Mouse (Mus musculus) forebrain, embryonic 12.5 days (tissue): Measurements from ENCODE around the gene Rab4a. TPM values are rescaled to one million over a fixed set of nuclear protein-coding genes. Genes with fewer than 3 reads are reported as not detected.

Experiments used
- ATAC-seq: fragments of 200-750 bp; cut with Nextera tagmentation; 2 replicates; pipeline ENCODE4 v1.8.0; 2017; ENCODE audit warnings: moderate TSS enrichment; ENCODE audit not compliant: low FRiP score
- H3K27ac ChIP-seq: fragments of 300-500 bp; sonication (generic); 2 replicates; pipeline ENCODE4 v1.5.1; 2016; ENCODE audit warnings: mild to moderate bottlenecking
- H3K27me3 ChIP-seq: fragments of 300-500 bp; sonication (generic); 2 replicates; pipeline ENCODE4 v1.6.1; 2016; ENCODE audit warnings: mild to moderate bottlenecking
- H3K36me3 ChIP-seq: fragments of 300-500 bp; sonication (generic); replicated peaks from 2 replicates; pipeline ENCODE4 v1.6.1; 2016; ENCODE audit warnings: mild to moderate bottlenecking
- H3K4me1 ChIP-seq: fragments of 300-500 bp; sonication (generic); 2 replicates; pipeline ENCODE4 v1.6.1; 2016
- H3K4me2 ChIP-seq: fragments of 300-500 bp; sonication (generic); 2 replicates; pipeline ENCODE4 v1.6.1; 2016; ENCODE audit warnings: mild to moderate bottlenecking, moderate library complexity
- H3K4me3 ChIP-seq: fragments of 300-500 bp; sonication (generic); replicated peaks from 2 replicates; pipeline ENCODE4 v1.5.1; 2016; ENCODE audit warnings: mild to moderate bottlenecking
- H3K9ac ChIP-seq: fragments of 300-500 bp; sonication (generic); 2 replicates; pipeline ENCODE4 v1.6.1; 2016; ENCODE audit warnings: mild to moderate bottlenecking
- H3K9me3 ChIP-seq: fragments of 300-500 bp; sonication (generic); 2 replicates; pipeline ENCODE4 v1.6.1; 2016
- WGBS: fragments of 180-500 bp; shearing (Covaris S2); methylation state at CpG from one replicate; pipeline ENCODE4 v1.1.7; 2016; 5-methylcytosine and 5-hydroxymethylcytosine counted together
- polyA plus RNA-seq: library from polyadenylated mRNA; unstranded; fragments of >200 nt; fragmentation: Nextera tagmentation; extraction: Ambion mirVana; gene quantifications from 2 replicates; pipeline ENCODE4 v1.2.1, GENCODE M21; 2016

Rab4a gene
- polyA plus RNA-seq, 1 experiment from 2014 or later, result 63.9 TPM

- H3K4me2 ChIP-seq, result peak overlapping the region; percentile 17; the same call in 1 of the 2 replicates
- H3K4me1 ChIP-seq, result peaks cover 16% of the 10 kb centered on the region
- no peak overlapping the region for H3K4me3 ChIP-seq
- no peaks in the 10 kb centered on the region for H3K9me3 ChIP-seq
- peak overlapping the region; percentile 43; the same call in 1 of the 2 replicates for H3K9ac ChIP-seq
- peak overlapping the region; percentile 92 for H3K27ac ChIP-seq
- H3K36me3 ChIP-seq, result no peaks in the 10 kb centered on the region
- peak; percentile 87 for ATAC-seq
- peaks cover 8% of the 10 kb centered on the region for H3K27me3 ChIP-seq
- WGBS, result 16% methylated on average over 16 of the region's 16 CpGs
These were observed 14.5 kb upstream of the Rab4a start for GRCm38 (mm10) chr8:123791101-123791844.

GRCm38 (mm10) chr8:123791845-123792225 lies 13.9 kb upstream of the Rab4a start:
- ATAC-seq, result no peak
- Histone ChIP-seq H3K27ac (peak overlapping the region; percentile 92), H3K4me2 (peak overlapping the region; percentile 17; the same call in 1 of the 2 replicates), H3K4me1 (peaks cover 16% of the 10 kb centered on the region), H3K4me3 (no peak overlapping the region), H3K9me3 (no peaks in the 10 kb centered on the region), H3K9ac (peak overlapping the region; percentile 43; the same call in 1 of the 2 replicates), H3K27me3 (peaks cover 3% of the 10 kb centered on the region), H3K36me3 (no peaks in the 10 kb centered on the region)
- 65% methylated on average over 7 of the region's 7 CpGs for WGBS

- WGBS, result 74% methylated on average over 10 of the region's 10 CpGs
These were observed 11.9 kb upstream of the Rab4a start for GRCm38 (mm10) chr8:123793900-123794299.

GRCm38 (mm10) chr8:123794766-123795165 lies 11.0 kb upstream of the Rab4a start:
- H3K36me3 ChIP-seq, result no peaks in the 10 kb centered on the region
- H3K9me3 ChIP-seq, result no peaks in the 10 kb centered on the region
- H3K27ac ChIP-seq, result no peak overlapping the region
- no peak overlapping the region for H3K4me2 ChIP-seq
- no peaks in the 10 kb centered on the region for H3K27me3 ChIP-seq
- H3K9ac ChIP-seq, result no peak overlapping the region
- 79% methylated on average over 4 of the region's 4 CpGs for WGBS
- ATAC-seq, result no peak
- no peak overlapping the region for H3K4me3 ChIP-seq
- peaks cover 16% of the 10 kb centered on the region for H3K4me1 ChIP-seq

More at GRCm38 (mm10) chr8:123793900-123794299, 11.9 kb upstream of the Rab4a start:
- H3K36me3 ChIP-seq, result no peaks in the 10 kb centered on the region
- no peak overlapping the region for H3K4me3 ChIP-seq
- peaks cover 16% of the 10 kb centered on the region for H3K4me1 ChIP-seq
- H3K27me3 ChIP-seq, result peaks cover 3% of the 10 kb centered on the region; the same call in 1 of the 2 replicates
- H3K27ac ChIP-seq, result no peak overlapping the region
- no peak for ATAC-seq
- H3K9me3 ChIP-seq, result no peaks in the 10 kb centered on the region
- no peak overlapping the region for H3K9ac ChIP-seq
- H3K4me2 ChIP-seq, result no peak overlapping the region

GRCm38 (mm10) chr8:123796758-123797157 lies 9.0 kb upstream of the Rab4a start:
- no peak overlapping the region for H3K4me2 ChIP-seq
- ATAC-seq, result no peak
- H3K9ac ChIP-seq, result no peak overlapping the region
- no peaks in the 10 kb centered on the region for H3K9me3 ChIP-seq
- no peak overlapping the region for H3K4me3 ChIP-seq
- no peaks in the 10 kb centered on the region for H3K27me3 ChIP-seq
- peaks cover 8% of the 10 kb centered on the region for H3K4me1 ChIP-seq
- no peak overlapping the region for H3K27ac ChIP-seq
- WGBS, result 61% methylated on average over 4 of the region's 4 CpGs
- no peaks in the 10 kb centered on the region for H3K36me3 ChIP-seq

- no peak overlapping the region for H3K9ac ChIP-seq
- H3K4me3 ChIP-seq, result no peak overlapping the region
- WGBS, result 93% methylated on average over 15 of the region's 15 CpGs
- no peaks in the 10 kb centered on the region for H3K36me3 ChIP-seq
- ATAC-seq, result no peak
- H3K27ac ChIP-seq, result no peak overlapping the region
- no peaks in the 10 kb centered on the region for H3K4me1 ChIP-seq
- no peaks in the 10 kb centered on the region for H3K9me3 ChIP-seq
- H3K27me3 ChIP-seq, result no peaks in the 10 kb centered on the region
- H3K4me2 ChIP-seq, result no peak overlapping the region
These were observed 7.9 kb upstream of the Rab4a start for GRCm38 (mm10) chr8:123797928-123798327.

- H3K36me3 ChIP-seq, result no peaks in the 10 kb centered on the region
- no peak for ATAC-seq
- no peak overlapping the region for H3K4me2 ChIP-seq
- H3K9ac ChIP-seq, result no peak overlapping the region
- H3K27ac ChIP-seq, result no peak overlapping the region
- H3K4me1 ChIP-seq, result no peaks in the 10 kb centered on the region
- no peaks in the 10 kb centered on the region for H3K27me3 ChIP-seq
- H3K4me3 ChIP-seq, result no peak overlapping the region
- H3K9me3 ChIP-seq, result no peaks in the 10 kb centered on the region
- WGBS, result 86% methylated on average over 6 of the region's 6 CpGs
These were observed 6.4 kb upstream of the Rab4a start for GRCm38 (mm10) chr8:123799434-123799833.

GRCm38 (mm10) chr8:123799885-123800284 lies 5.9 kb upstream of the Rab4a start:
- H3K9ac ChIP-seq, result no peak overlapping the region
- no peak overlapping the region for H3K4me3 ChIP-seq
- H3K9me3 ChIP-seq, result no peaks in the 10 kb centered on the region
- peaks cover under 1% of the 10 kb centered on the region; the same call in 1 of the 2 replicates for H3K4me1 ChIP-seq
- no peak overlapping the region for H3K4me2 ChIP-seq
- no peaks in the 10 kb centered on the region for H3K36me3 ChIP-seq
- WGBS, result 75% methylated on average over 3 of the region's 3 CpGs
- no peaks in the 10 kb centered on the region for H3K27me3 ChIP-seq
- no peak overlapping the region for H3K27ac ChIP-seq
- ATAC-seq, result no peak

GRCm38 (mm10) chr8:123800867-123801266 lies 4.9 kb upstream of the Rab4a start:
- H3K36me3 ChIP-seq, result no peaks in the 10 kb centered on the region
- H3K4me2 ChIP-seq, result no peak overlapping the region
- no peak overlapping the region for H3K4me3 ChIP-seq
- H3K4me1 ChIP-seq, result peaks cover 7% of the 10 kb centered on the region
- H3K27me3 ChIP-seq, result no peaks in the 10 kb centered on the region
- no peak for ATAC-seq
- WGBS, result 94% methylated on average over 7 of the region's 7 CpGs
- no peaks in the 10 kb centered on the region for H3K9me3 ChIP-seq
- H3K27ac ChIP-seq, result no peak overlapping the region
- H3K9ac ChIP-seq, result no peak overlapping the region

- Histone ChIP-seq H3K36me3 (no peaks in the 10 kb centered on the region), H3K27ac (no peak overlapping the region), H3K9ac (no peak overlapping the region), H3K4me2 (no peak overlapping the region), H3K4me3 (no peak overlapping the region), H3K9me3 (no peaks in the 10 kb centered on the region), H3K4me1 (peaks cover 9% of the 10 kb centered on the region), H3K27me3 (no peaks in the 10 kb centered on the region)
- 89% methylated on average over 2 of the region's 2 CpGs for WGBS
- ATAC-seq, result no peak
These were observed 4.2 kb upstream of the Rab4a start for GRCm38 (mm10) chr8:123801538-123801937.

GRCm38 (mm10) chr8:123803639-123804038 lies 2.1 kb upstream of the Rab4a start:
- ATAC-seq, result no peak
- no peak overlapping the region for H3K27ac ChIP-seq
- no peak overlapping the region for H3K4me3 ChIP-seq
- H3K4me1 ChIP-seq, result peaks cover 26% of the 10 kb centered on the region
- 82% methylated on average over 1 of the region's 1 CpGs for WGBS
- H3K9ac ChIP-seq, result no peak overlapping the region
- no peak overlapping the region for H3K4me2 ChIP-seq
- 0 out of 2 replicates have a peak, but pooled peaks cover 4% of the 10 kb centered on the region for H3K36me3 ChIP-seq
- no peaks in the 10 kb centered on the region for H3K9me3 ChIP-seq
- H3K27me3 ChIP-seq, result no peaks in the 10 kb centered on the region

GRCm38 (mm10) chr8:123804586-123804985 lies 1.2 kb upstream of the Rab4a start:
- ATAC-seq, result no peak
- WGBS, result 83% methylated on average over 7 of the region's 7 CpGs
- Histone ChIP-seq H3K9me3 (no peaks in the 10 kb centered on the region), H3K4me1 (peaks cover 26% of the 10 kb centered on the region), H3K36me3 (0 out of 2 replicates have a peak, but pooled peaks cover 4% of the 10 kb centered on the region), H3K4me3 (no peak overlapping the region), H3K27me3 (no peaks in the 10 kb centered on the region), H3K4me2 (no peak overlapping the region), H3K27ac (no peak overlapping the region), H3K9ac (no peak overlapping the region)

- Histone ChIP-seq H3K27ac (peak overlapping the region; percentile 91), H3K4me2 (peak overlapping the region; percentile 72), H3K36me3 (0 out of 2 replicates have a peak, but pooled peaks cover 4% of the 10 kb centered on the region), H3K9ac (peak overlapping the region; percentile 77), H3K4me1 (peaks cover 26% of the 10 kb centered on the region), H3K4me3 (peak overlapping the region; percentile 82), H3K27me3 (no peaks in the 10 kb centered on the region), H3K9me3 (no peaks in the 10 kb centered on the region)
- WGBS, result 11% methylated on average over 15 of the region's 15 CpGs
- no peak; the same call in 1 of the 2 replicates for ATAC-seq
These were observed 522 bp upstream of the Rab4a start for GRCm38 (mm10) chr8:123805209-123805717.
